ENCODE assay signal across 8 mouse cellular contexts in the genomic region with DNA sequence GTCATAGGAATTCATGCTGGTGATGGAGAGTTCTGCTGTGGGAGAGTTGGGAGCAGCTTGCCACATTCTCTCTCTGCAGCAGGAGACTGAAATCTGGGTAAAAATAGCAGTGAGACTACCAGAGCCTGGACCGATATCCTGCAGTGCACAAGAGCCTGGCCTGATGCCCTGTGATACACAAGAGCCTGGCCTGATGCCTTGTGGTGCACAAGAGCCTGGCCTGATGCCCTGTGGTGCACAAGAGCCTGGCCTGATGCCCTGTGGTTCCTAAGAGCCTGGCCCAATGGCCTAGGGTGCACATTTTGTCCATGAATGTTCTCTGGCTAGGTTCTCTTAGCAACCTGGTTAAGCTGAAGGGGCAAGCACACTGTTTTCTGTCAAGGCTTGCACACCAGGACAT.
DNase-seq lines count a peak whose midpoint lies in the region; ATAC-seq lines count a peak whose summit lies in the region.

No protein-coding gene starts in this region.

- H3K27ac ChIP-seq in heart, embryonic 10.5 days = no peak overlapping the region
- no peak overlapping the region for H3K27ac ChIP-seq in midbrain, embryonic 11.5 days (ENCODE audit: low read depth, low read length)

- ATAC-seq in frontal cortex, adult (ENCODE audit: low TSS enrichment) = peak; percentile 76
- ATAC-seq in midbrain, embryonic 11.5 days (ENCODE audit: low FRiP score) = no peak

- DNase-seq in heart, adult 11 months = peak; percentile 95
- no peak for DNase-seq in heart, embryonic 10.5 days (ENCODE audit: low spot score)
- DNase-seq in NIH3T3 (ENCODE audit: low read depth) (peak; percentile 47), liver (no peak)
- peak; percentile 48 for DNase-seq in layer of hippocampus, adult 9-11 months
- peak; percentile 74 to 80 for DNase-seq in right cerebral cortex, postnatal 10 days (ENCODE audit: low spot score in 2 of 2)
- DNase-seq in midbrain, embryonic 11.5 days (ENCODE audit: low spot score, missing footprints) = no peak

- no peaks in the 10 kb centered on the region for H3K9me3 ChIP-seq in heart, embryonic 10.5 days
- no peaks in the 10 kb centered on the region for H3K9me3 ChIP-seq in midbrain, embryonic 11.5 days (ENCODE audit: control insufficient read depth, low read length)

- H3K4me2 ChIP-seq in midbrain, embryonic 11.5 days = no peak overlapping the region

- no peak overlapping the region for H3K4me3 ChIP-seq in heart, embryonic 10.5 days
- H3K4me3 ChIP-seq in midbrain, embryonic 11.5 days (ENCODE audit: low read depth, low read length) = no peak overlapping the region

- no peaks in the 10 kb centered on the region for H3K36me3 ChIP-seq in heart, embryonic 10.5 days
- H3K36me3 ChIP-seq in midbrain, embryonic 11.5 days (ENCODE audit: control insufficient read depth, insufficient read depth, low read length) = no peaks in the 10 kb centered on the region

- no peaks in the 10 kb centered on the region for H3K27me3 ChIP-seq in heart, embryonic 10.5 days (ENCODE audit: insufficient read depth, poor library complexity, severe bottlenecking)
- no peaks in the 10 kb centered on the region for H3K27me3 ChIP-seq in midbrain, embryonic 11.5 days (ENCODE audit: control insufficient read depth, insufficient read depth, low read length)

- no peak overlapping the region for H3K9ac ChIP-seq in midbrain, embryonic 11.5 days (ENCODE audit: low read length)

- WGBS in heart, embryonic 10.5 days = 63% methylated on average over 1 of the region's 1 CpGs
- 88% methylated on average over 1 of the region's 1 CpGs for WGBS in midbrain, embryonic 11.5 days

- H3K4me1 ChIP-seq in heart, embryonic 10.5 days = no peaks in the 10 kb centered on the region
- no peaks in the 10 kb centered on the region for H3K4me1 ChIP-seq in midbrain, embryonic 11.5 days (ENCODE audit: control insufficient read depth, insufficient read depth, low read length)

Comparison
In these comparisons a context has a peak if more than half of its experiments do, and no peak if none do; other contexts are left out.
1. DNase-seq: peak in heart, adult 11 months (single experiment), NIH3T3 (single experiment), layer of hippocampus, adult 9-11 months (single experiment) and right cerebral cortex, postnatal 10 days (2 of 2); none in heart, embryonic 10.5 days (single experiment), liver (single experiment) and midbrain, embryonic 11.5 days (single experiment).